Mouse (Mus musculus) CH12.LX (cell line): Measurements from ENCODE around the gene Plekhg3.

Experiments
- CHD2 ChIP-seq: IDR thresholded peaks from 2 replicates; pipeline ENCODE4 v1.6.1; 2011; ENCODE audit warnings: low read length, improper control_type of control experiment
- EP300 ChIP-seq: IDR thresholded peaks from 2 replicates; pipeline ENCODE4 v1.6.1; 2011; ENCODE audit warnings: low read length, improper control_type of control experiment
- HCFC1 ChIP-seq: IDR thresholded peaks from 2 replicates; pipeline ENCODE4 v1.6.1; 2012; ENCODE audit warnings: low read depth, mild to moderate bottlenecking, inconsistent platforms, low read length, improper control_type of control experiment
- MEF2A ChIP-seq: IDR thresholded peaks from 2 replicates; pipeline ENCODE4 v1.6.1; 2014; ENCODE audit warnings: low read depth, mild to moderate bottlenecking, inconsistent platforms, low read length, improper control_type of control experiment, borderline replicate concordance
- POLR2A ChIP-seq: IDR thresholded peaks from 2 replicates; pipeline ENCODE4 v1.6.1; 2011; ENCODE audit warnings: low read depth, mild to moderate bottlenecking, improper control_type of control experiment, low read length

DNA sequence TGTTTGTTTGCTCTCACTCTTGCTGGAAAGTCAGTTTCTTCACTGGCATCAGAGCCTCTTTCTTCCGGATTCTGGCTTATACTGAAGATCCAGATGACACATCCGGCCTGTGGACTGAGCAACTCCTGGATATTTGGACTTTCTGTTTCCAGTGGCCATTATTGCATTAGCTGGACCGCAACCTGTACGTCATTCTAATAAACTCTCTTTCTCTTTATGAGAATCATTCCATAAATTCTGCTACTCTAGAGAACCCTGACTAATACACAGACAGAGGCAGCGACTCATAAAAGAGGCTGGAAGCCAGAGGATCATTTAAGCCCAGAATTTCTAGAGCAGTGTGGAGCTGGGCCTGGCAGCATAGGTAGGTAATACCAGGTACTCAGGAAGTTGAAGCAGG is 1.9 kb upstream of the Plekhg3 start:
- TF ChIP-seq CHD2 = no peak
- no peak for TF ChIP-seq POLR2A
- TF ChIP-seq EP300 = no peak
- TF ChIP-seq HCFC1 = no peak
- no peak for TF ChIP-seq MEF2A
